Mouse (Mus musculus) kidney, postnatal 0 days (tissue): ENCODE data around the gene Gtf2f1. TPM values are rescaled to one million over a fixed set of nuclear protein-coding genes. Genes with fewer than 3 reads are reported as not detected.
A peak's percentile ranks its signal among the peaks of the same experiment; 100 is the strongest.

Experiments used
- ATAC-seq: fragments of 200-750 bp; cut with Nextera tagmentation; replicated peaks from 2 replicates; pipeline ENCODE4 v1.8.0; 2017; ENCODE audit warnings: low read depth, moderate number of reproducible peaks, moderate TSS enrichment, moderate library complexity; ENCODE audit not compliant: low FRiP score
- DNase-seq: peaks from one replicate; pipeline ENCODE4 v3.0.0-alpha.2; 2016; ENCODE audit warnings: low spot score
- H3K27ac ChIP-seq: fragments of 300-500 bp; sonication (generic); 2 replicates; pipeline ENCODE4 v1.5.1; 2014; ENCODE audit warnings: mild to moderate bottlenecking
- H3K27me3 ChIP-seq: fragments of 300-500 bp; sonication (generic); 2 replicates; pipeline ENCODE4 v1.6.1; 2014; ENCODE audit warnings: low read length, mixed read lengths; ENCODE audit not compliant: insufficient read depth
- H3K36me3 ChIP-seq: fragments of 300-500 bp; sonication (generic); 2 replicates; pipeline ENCODE4 v1.6.1; 2014; ENCODE audit warnings: low read length, mixed read lengths; ENCODE audit not compliant: insufficient read depth
- H3K4me1 ChIP-seq: fragments of 300-500 bp; sonication (generic); replicated peaks from 2 replicates; pipeline ENCODE4 v1.6.1; 2014; ENCODE audit warnings: antibody characterized with exemption, low read length, mixed read lengths; ENCODE audit not compliant: insufficient read depth
- H3K4me2 ChIP-seq: fragments of 300-500 bp; sonication (generic); 2 replicates; pipeline ENCODE4 v1.6.1; 2014; ENCODE audit warnings: mild to moderate bottlenecking, low read length, moderate library complexity, mixed read lengths
- H3K4me3 ChIP-seq: fragments of 300-500 bp; sonication (generic); replicated peaks from 2 replicates; pipeline ENCODE4 v1.5.1; 2014; ENCODE audit warnings: low read depth, low read length
- H3K9ac ChIP-seq: fragments of 300-500 bp; sonication (generic); 2 replicates; pipeline ENCODE4 v1.6.1; 2014; ENCODE audit warnings: low read depth, low read length
- H3K9me3 ChIP-seq: fragments of 300-500 bp; sonication (generic); replicated peaks from 2 replicates; pipeline ENCODE4 v1.6.1; 2016; ENCODE audit warnings: low read length, inconsistent platforms, mixed read lengths
- CTCF ChIP-seq: IDR thresholded peaks from 2 replicates; pipeline ENCODE4 v1.5.1; 2016; ENCODE audit warnings: antibody characterized with exemption, low read depth, mild to moderate bottlenecking, moderate library complexity
- WGBS: fragments of 180-500 bp; shearing (Covaris S2); extraction: QIAGEN DNeasy Blood & Tissue Kit; methylation state at CpG from one replicate; pipeline ENCODE4 v1.1.7; 2014; 5-methylcytosine and 5-hydroxymethylcytosine counted together
- polyA plus RNA-seq: library from polyadenylated mRNA; unstranded; fragments of >200 nt; fragmentation: Nextera tagmentation; extraction: Ambion mirVana; gene quantifications from 2 replicates; pipeline ENCODE4 v1.2.1, GENCODE M21; 2015

Gtf2f1 gene
- polyA plus RNA-seq, 1 experiment from 2014 or later = 46.7 TPM

GRCm38 (mm10) chr17:56999414-56999813 lies 11.7 kb downstream of the Gtf2f1 start:
- no peak for TF ChIP-seq CTCF
- WGBS = 95% methylated on average over 9 of the region's 9 CpGs
- Histone ChIP-seq H3K4me1 (peaks cover 8% of the 10 kb centered on the region; the same call in 1 of the 2 replicates), H3K36me3 (peaks cover 30% of the 10 kb centered on the region), H3K9ac (no peak overlapping the region), H3K27ac (no peak overlapping the region), H3K27me3 (no peaks in the 10 kb centered on the region), H3K4me2 (no peak overlapping the region), H3K4me3 (no peak overlapping the region), H3K9me3 (no peaks in the 10 kb centered on the region)
- ATAC-seq (no peak), DNase-seq (no peak)

GRCm38 (mm10) chr17:56997029-56997667 lies 13.9 kb downstream of the Gtf2f1 start, which contains the start of gene Alkbh7:
TSS of gene Alkbh7 (plus strand) at chr17:56997339.
- ATAC-seq (peak; percentile 99), DNase-seq (peak; percentile 100)
- Histone ChIP-seq H3K4me1 (peaks cover 8% of the 10 kb centered on the region; the same call in 1 of the 2 replicates), H3K27ac (peak within 1 kb of the TSS; percentile 84), H3K9ac (peak within 1 kb of the TSS; percentile 72), H3K4me3 (peak within 1 kb of the TSS; percentile 83), H3K27me3 (no peaks in the 10 kb centered on the region), H3K4me2 (peak within 1 kb of the TSS; percentile 75), H3K36me3 (peaks cover 28% of the 10 kb centered on the region), H3K9me3 (no peaks in the 10 kb centered on the region)
- WGBS = under 1% methylated on average over 38 of the region's 38 CpGs
- TF ChIP-seq CTCF = peak; percentile 89

GRCm38 (mm10) chr17:56996506-56996905 lies 14.6 kb downstream of the Gtf2f1 start:
- 73% methylated on average over 2 of the region's 2 CpGs for WGBS
- Histone ChIP-seq H3K27ac (no peak overlapping the region), H3K4me1 (peaks cover 8% of the 10 kb centered on the region; the same call in 1 of the 2 replicates), H3K9ac (no peak overlapping the region), H3K36me3 (peaks cover 28% of the 10 kb centered on the region), H3K9me3 (no peaks in the 10 kb centered on the region), H3K4me2 (0 out of 2 replicates have a peak overlapping the region, but pooled peaks have one; percentile 75), H3K27me3 (no peaks in the 10 kb centered on the region), H3K4me3 (no peak overlapping the region)
- ATAC-seq = no peak
- TF ChIP-seq CTCF = no peak
- DNase-seq = no peak

- no peaks in the 10 kb centered on the region for H3K9me3 ChIP-seq
- no peak overlapping the region for H3K4me3 ChIP-seq
- no peaks in the 10 kb centered on the region for H3K27me3 ChIP-seq
- 90% methylated on average over 8 of the region's 8 CpGs for WGBS
- DNase-seq (no peak), ATAC-seq (no peak)
- no peak overlapping the region for H3K4me2 ChIP-seq
- peaks cover 28% of the 10 kb centered on the region for H3K36me3 ChIP-seq
- H3K4me1 ChIP-seq = peaks cover 14% of the 10 kb centered on the region
- no peak for TF ChIP-seq CTCF
- H3K9ac ChIP-seq = no peak overlapping the region
- no peak overlapping the region for H3K27ac ChIP-seq
Observed at GRCm38 (mm10) chr17:56995046-56995445, 16.0 kb downstream of the Gtf2f1 start.

GRCm38 (mm10) chr17:56990966-56991365 lies 20.1 kb downstream of the Gtf2f1 start:
- H3K27ac ChIP-seq = no peak overlapping the region

GRCm38 (mm10) chr17:56990115-56990746 lies 20.9 kb downstream of the Gtf2f1 start, which contains the start of gene Clpp:
TSS of gene Clpp (plus strand) at chr17:56990305.
- Histone ChIP-seq H3K4me1 (peaks cover 6% of the 10 kb centered on the region; the same call in 1 of the 2 replicates), H3K4me3 (peak within 1 kb of the TSS; percentile 62), H3K27ac (peak within 1 kb of the TSS; percentile 67; the same call in 1 of the 2 replicates), H3K9me3 (no peaks in the 10 kb centered on the region), H3K4me2 (peak within 1 kb of the TSS; percentile 89), H3K36me3 (peaks cover 18% of the 10 kb centered on the region), H3K9ac (peak within 1 kb of the TSS; percentile 66), H3K27me3 (no peaks in the 10 kb centered on the region)
- no peak for TF ChIP-seq CTCF
- DNase-seq (peak; percentile 98), ATAC-seq (peak; percentile 96)
- under 1% methylated on average over 52 of the region's 52 CpGs for WGBS

More at GRCm38 (mm10) chr17:56990966-56991365, 20.1 kb downstream of the Gtf2f1 start:
- H3K36me3 ChIP-seq = peaks cover 25% of the 10 kb centered on the region
- TF ChIP-seq CTCF = no peak
- no peak for DNase-seq
- peak overlapping the region; percentile 89 for H3K4me2 ChIP-seq
- peaks cover 6% of the 10 kb centered on the region; the same call in 1 of the 2 replicates for H3K4me1 ChIP-seq
- H3K9ac ChIP-seq = peak overlapping the region; percentile 66; the same call in 1 of the 2 replicates
- peak overlapping the region; percentile 62 for H3K4me3 ChIP-seq
- no peaks in the 10 kb centered on the region for H3K9me3 ChIP-seq
- 82% methylated on average over 2 of the region's 2 CpGs for WGBS
- no peak for ATAC-seq
- H3K27me3 ChIP-seq = no peaks in the 10 kb centered on the region
